Mouse (Mus musculus): ENCODE measurements around the gene Fam19a2. TPM values are rescaled to one million over a fixed set of nuclear protein-coding genes. Genes with fewer than 3 reads are reported as not detected.

Fam19a2 gene
- polyA plus RNA-seq, 1 experiment: 0.78 TPM

- no peaks in the 10 kb centered on the region for H3K27me3 ChIP-seq (ENCODE audit: control insufficient read depth, insufficient read depth, low read length)
- H3K27ac ChIP-seq (ENCODE audit: control insufficient read depth, insufficient read depth, low read depth, low read length): no peak overlapping the region
- TF ChIP-seq POLR2A (IDR thresholded peaks at IDR 0.05; ENCODE audit: control insufficient read depth, low read depth, low read length) (no peak), CTCF (IDR thresholded peaks at IDR 0.05; ENCODE audit: control insufficient read depth, insufficient read depth, insufficient replicate concordance, low read depth, low read length) (no peak)
- H3K36me3 ChIP-seq (ENCODE audit: control insufficient read depth, insufficient read depth, low read length): no peaks in the 10 kb centered on the region
- H3K4me1 ChIP-seq (ENCODE audit: control insufficient read depth, insufficient read depth, low read length): no peaks in the 10 kb centered on the region
- no peak overlapping the region for H3K4me3 ChIP-seq (ENCODE audit: control insufficient read depth, low read depth, low read length)
Observed at GRCm38 (mm10) chr10:123548391-123548790, 284.6 kb downstream of the Fam19a2 start.

GRCm38 (mm10) chr10:123567677-123568076 lies 303.9 kb downstream of the Fam19a2 start:
- no peak for TF ChIP-seq CTCF (IDR thresholded peaks at IDR 0.05; ENCODE audit: control insufficient read depth, insufficient read depth, insufficient replicate concordance, low read depth, low read length)
- no peaks in the 10 kb centered on the region for H3K4me1 ChIP-seq (ENCODE audit: control insufficient read depth, insufficient read depth, low read length)
- no peak overlapping the region for H3K27ac ChIP-seq (ENCODE audit: control insufficient read depth, insufficient read depth, low read depth, low read length)
- H3K27me3 ChIP-seq (ENCODE audit: control insufficient read depth, insufficient read depth, low read length): no peaks in the 10 kb centered on the region
- H3K36me3 ChIP-seq (ENCODE audit: control insufficient read depth, insufficient read depth, low read length): no peaks in the 10 kb centered on the region
- no peak overlapping the region for H3K4me3 ChIP-seq (ENCODE audit: control insufficient read depth, low read depth, low read length)

- Histone ChIP-seq H3K4me1 (ENCODE audit: control insufficient read depth, insufficient read depth, low read length) (no peaks in the 10 kb centered on the region), H3K4me3 (ENCODE audit: control insufficient read depth, low read depth, low read length) (no peak overlapping the region), H3K27ac (ENCODE audit: control insufficient read depth, insufficient read depth, low read depth, low read length) (no peak overlapping the region), H3K27me3 (ENCODE audit: control insufficient read depth, insufficient read depth, low read length) (no peaks in the 10 kb centered on the region), H3K36me3 (ENCODE audit: control insufficient read depth, insufficient read depth, low read length) (no peaks in the 10 kb centered on the region)
- no peak for TF ChIP-seq POLR2A (IDR thresholded peaks at IDR 0.05; ENCODE audit: control insufficient read depth, low read depth, low read length)
- no peak for TF ChIP-seq CTCF (IDR thresholded peaks at IDR 0.05; ENCODE audit: control insufficient read depth, insufficient read depth, insufficient replicate concordance, low read depth, low read length)
Observed at GRCm38 (mm10) chr10:123570616-123571188, 306.9 kb downstream of the Fam19a2 start.

DNA sequence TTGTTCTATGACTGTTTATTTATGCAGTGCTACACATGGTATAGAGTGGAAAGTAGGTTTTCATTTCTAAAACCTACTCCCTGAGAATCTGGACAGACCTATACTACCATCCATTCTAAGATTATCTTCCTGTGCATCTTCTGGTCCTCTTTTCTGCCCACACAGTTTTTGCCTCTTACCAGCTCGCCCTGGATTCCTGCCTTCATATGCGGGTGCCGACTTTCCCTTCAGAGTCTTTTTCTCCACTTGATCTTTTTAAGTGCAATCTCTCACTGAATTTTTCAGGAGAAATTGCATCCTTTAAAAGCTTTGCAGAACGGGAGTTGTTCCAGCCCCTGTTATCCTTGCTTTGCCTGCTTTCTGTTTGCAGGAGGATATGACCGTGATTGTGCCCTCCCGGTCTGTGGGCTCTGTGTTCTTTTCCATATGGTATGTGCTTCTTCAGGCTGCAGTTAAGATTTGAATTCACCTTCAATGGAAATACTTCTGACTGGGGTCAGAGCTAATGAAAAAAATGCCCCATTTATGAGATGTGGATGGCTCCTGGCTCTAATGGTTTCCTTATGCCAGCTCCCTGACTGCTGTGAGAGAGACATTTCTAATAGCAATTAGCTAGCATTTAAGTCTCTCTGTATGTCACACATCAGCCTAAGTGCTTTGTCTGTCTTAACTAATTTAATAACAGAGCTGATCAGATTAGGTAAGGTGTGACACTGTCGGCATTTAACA lies 308.7 kb downstream of the Fam19a2 start:
- Histone ChIP-seq H3K36me3 (ENCODE audit: control insufficient read depth, insufficient read depth, low read length) (no peaks in the 10 kb centered on the region), H3K27ac (ENCODE audit: control insufficient read depth, insufficient read depth, low read depth, low read length) (no peak overlapping the region), H3K27me3 (ENCODE audit: control insufficient read depth, insufficient read depth, low read length) (no peaks in the 10 kb centered on the region), H3K4me3 (ENCODE audit: control insufficient read depth, low read depth, low read length) (no peak overlapping the region), H3K4me1 (ENCODE audit: control insufficient read depth, insufficient read depth, low read length) (no peaks in the 10 kb centered on the region)
- TF ChIP-seq POLR2A (IDR thresholded peaks at IDR 0.05; ENCODE audit: control insufficient read depth, low read depth, low read length) (no peak), CTCF (IDR thresholded peaks at IDR 0.05; ENCODE audit: control insufficient read depth, insufficient read depth, insufficient replicate concordance, low read depth, low read length) (no peak)

DNA sequence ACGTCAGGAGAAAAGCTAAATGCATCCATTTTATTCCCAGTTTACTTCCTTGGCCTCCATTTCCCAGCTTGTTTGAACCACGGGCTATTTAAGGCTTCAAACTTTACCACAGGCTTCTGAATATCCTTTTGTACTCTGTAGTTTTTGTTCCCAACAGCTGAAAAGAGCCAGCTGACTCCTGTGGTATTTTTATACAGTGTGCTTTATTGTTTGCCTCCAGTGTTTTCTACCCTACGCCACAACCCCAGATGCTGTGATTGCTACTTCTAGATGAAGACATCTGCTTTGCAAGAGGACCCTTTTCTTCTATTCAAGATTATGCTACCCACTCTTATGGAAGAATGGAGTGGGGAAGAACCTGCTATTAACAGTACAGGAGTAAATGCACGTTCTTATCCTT lies 314.0 kb downstream of the Fam19a2 start:
- TF ChIP-seq CTCF (IDR thresholded peaks at IDR 0.05; ENCODE audit: control insufficient read depth, insufficient read depth, insufficient replicate concordance, low read depth, low read length) (no peak), POLR2A (IDR thresholded peaks at IDR 0.05; ENCODE audit: control insufficient read depth, low read depth, low read length) (no peak)
- H3K4me1 ChIP-seq (ENCODE audit: control insufficient read depth, insufficient read depth, low read length): no peaks in the 10 kb centered on the region
- H3K27me3 ChIP-seq (ENCODE audit: control insufficient read depth, insufficient read depth, low read length): no peaks in the 10 kb centered on the region
- no peak overlapping the region for H3K4me3 ChIP-seq (ENCODE audit: control insufficient read depth, low read depth, low read length)
- H3K36me3 ChIP-seq (ENCODE audit: control insufficient read depth, insufficient read depth, low read length): no peaks in the 10 kb centered on the region
- no peak overlapping the region for H3K27ac ChIP-seq (ENCODE audit: control insufficient read depth, insufficient read depth, low read depth, low read length)

- TF ChIP-seq CTCF (IDR thresholded peaks at IDR 0.05; ENCODE audit: control insufficient read depth, insufficient read depth, insufficient replicate concordance, low read depth, low read length): no peak
- no peak for TF ChIP-seq POLR2A (IDR thresholded peaks at IDR 0.05; ENCODE audit: control insufficient read depth, low read depth, low read length)
- no peaks in the 10 kb centered on the region for H3K27me3 ChIP-seq (ENCODE audit: control insufficient read depth, insufficient read depth, low read length)
- no peak overlapping the region for H3K27ac ChIP-seq (ENCODE audit: control insufficient read depth, insufficient read depth, low read depth, low read length)
- no peak overlapping the region for H3K4me3 ChIP-seq (ENCODE audit: control insufficient read depth, low read depth, low read length)
- no peaks in the 10 kb centered on the region for H3K4me1 ChIP-seq (ENCODE audit: control insufficient read depth, insufficient read depth, low read length)
- H3K36me3 ChIP-seq (ENCODE audit: control insufficient read depth, insufficient read depth, low read length): no peaks in the 10 kb centered on the region
Observed at GRCm38 (mm10) chr10:123579012-123579411, 315.2 kb downstream of the Fam19a2 start.

- Histone ChIP-seq H3K4me1 (ENCODE audit: control insufficient read depth, insufficient read depth, low read length) (no peaks in the 10 kb centered on the region), H3K27ac (ENCODE audit: control insufficient read depth, insufficient read depth, low read depth, low read length) (no peak overlapping the region), H3K36me3 (ENCODE audit: control insufficient read depth, insufficient read depth, low read length) (no peaks in the 10 kb centered on the region), H3K4me3 (ENCODE audit: control insufficient read depth, low read depth, low read length) (no peak overlapping the region), H3K27me3 (ENCODE audit: control insufficient read depth, insufficient read depth, low read length) (no peaks in the 10 kb centered on the region)
- TF ChIP-seq POLR2A (IDR thresholded peaks at IDR 0.05; ENCODE audit: control insufficient read depth, low read depth, low read length) (no peak), CTCF (IDR thresholded peaks at IDR 0.05; ENCODE audit: control insufficient read depth, insufficient read depth, insufficient replicate concordance, low read depth, low read length) (no peak)
Observed at GRCm38 (mm10) chr10:123595043-123595442, 331.2 kb downstream of the Fam19a2 start.
